Mouse (Mus musculus): ENCODE measurements around the gene Gm4952. TPM values are rescaled to one million over a fixed set of nuclear protein-coding genes. Genes with fewer than 3 reads are reported as not detected.

Gene Gm4952
- polyA plus RNA-seq, 1 experiment = not detected

DNA sequence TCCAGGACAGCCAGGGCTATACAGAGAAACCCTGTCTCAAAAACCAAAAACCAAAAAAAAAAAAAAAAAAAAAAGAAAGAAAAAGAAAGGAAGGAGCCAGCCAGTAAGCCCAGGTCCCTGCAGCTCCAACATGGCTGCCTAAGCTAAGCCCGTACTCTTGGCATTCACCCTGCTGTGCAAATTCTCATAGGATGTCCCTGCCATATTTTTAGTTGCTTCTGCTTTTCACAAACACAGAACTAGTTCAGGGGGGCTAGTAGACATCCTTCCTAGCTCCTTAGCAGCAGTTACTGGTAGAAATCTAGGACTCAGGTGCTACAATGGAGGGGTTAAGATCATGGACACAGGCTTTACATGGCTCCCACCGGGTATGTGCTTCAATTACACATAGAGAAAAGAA lies 24.3 kb upstream of the Gm4952 start:
- H3K4me1 ChIP-seq (ENCODE audit: control insufficient read depth, insufficient read depth, low read length) = no peaks in the 10 kb centered on the region
- H3K4me3 ChIP-seq (ENCODE audit: low read depth, low read length) = no peak overlapping the region
- H3K36me3 ChIP-seq (ENCODE audit: control insufficient read depth, insufficient read depth, low read length, poor library complexity, severe bottlenecking) = no peaks in the 10 kb centered on the region
- no peaks in the 10 kb centered on the region for H3K9me3 ChIP-seq (replicated peaks; ENCODE audit: control insufficient read depth, insufficient read depth, low read length, poor library complexity, severe bottlenecking)
- no peak overlapping the region for H3K27ac ChIP-seq (ENCODE audit: insufficient read depth, low read length)
- H3K27me3 ChIP-seq (ENCODE audit: control insufficient read depth, insufficient read depth, low read length, poor library complexity, severe bottlenecking) = no peaks in the 10 kb centered on the region
- H3K9ac ChIP-seq (ENCODE audit: low read depth, poor library complexity, severe bottlenecking) = no peak overlapping the region
- TF ChIP-seq EP300 (IDR thresholded peaks at IDR 0.05; ENCODE audit: insufficient read depth, low read depth, low read length) (no peak), POLR2A (IDR thresholded peaks at IDR 0.05; ENCODE audit: insufficient read depth, low read length) (no peak), CTCF (IDR thresholded peaks at IDR 0.05; ENCODE audit: low read depth, low read length) (no peak)

DNA sequence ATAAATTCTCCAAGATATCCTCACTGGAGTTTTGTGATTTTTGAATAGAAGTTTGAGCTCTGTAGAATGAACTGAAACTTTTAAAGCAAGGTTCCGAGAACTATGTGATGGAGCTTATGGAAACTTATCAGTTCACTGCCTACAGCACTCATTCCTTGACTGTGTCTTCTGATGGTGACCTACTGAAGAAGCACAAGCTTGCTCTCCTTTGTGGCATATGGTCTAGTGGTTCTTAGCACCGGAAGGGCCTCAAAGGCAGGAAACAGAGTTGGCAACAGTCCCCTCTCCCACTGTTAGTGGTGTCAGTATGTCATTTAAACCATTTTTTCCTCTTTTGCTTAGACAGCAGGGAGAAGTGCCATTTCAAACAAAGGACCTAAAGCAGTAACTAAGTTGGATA lies 23.1 kb upstream of the Gm4952 start:
- no peak overlapping the region for H3K4me3 ChIP-seq (ENCODE audit: low read depth, low read length)
- no peak overlapping the region for H3K9ac ChIP-seq (ENCODE audit: low read depth, poor library complexity, severe bottlenecking)
- no peaks in the 10 kb centered on the region for H3K36me3 ChIP-seq (ENCODE audit: control insufficient read depth, insufficient read depth, low read length, poor library complexity, severe bottlenecking)
- no peak for TF ChIP-seq EP300 (IDR thresholded peaks at IDR 0.05; ENCODE audit: insufficient read depth, low read depth, low read length)
- TF ChIP-seq POLR2A (IDR thresholded peaks at IDR 0.05; ENCODE audit: insufficient read depth, low read length) = no peak
- TF ChIP-seq CTCF (IDR thresholded peaks at IDR 0.05; ENCODE audit: low read depth, low read length) = no peak
- H3K4me1 ChIP-seq (ENCODE audit: control insufficient read depth, insufficient read depth, low read length) = no peaks in the 10 kb centered on the region
- no peaks in the 10 kb centered on the region for H3K9me3 ChIP-seq (replicated peaks; ENCODE audit: control insufficient read depth, insufficient read depth, low read length, poor library complexity, severe bottlenecking)
- H3K27me3 ChIP-seq (ENCODE audit: control insufficient read depth, insufficient read depth, low read length, poor library complexity, severe bottlenecking) = no peaks in the 10 kb centered on the region
- no peak overlapping the region for H3K27ac ChIP-seq (ENCODE audit: insufficient read depth, low read length)

DNA sequence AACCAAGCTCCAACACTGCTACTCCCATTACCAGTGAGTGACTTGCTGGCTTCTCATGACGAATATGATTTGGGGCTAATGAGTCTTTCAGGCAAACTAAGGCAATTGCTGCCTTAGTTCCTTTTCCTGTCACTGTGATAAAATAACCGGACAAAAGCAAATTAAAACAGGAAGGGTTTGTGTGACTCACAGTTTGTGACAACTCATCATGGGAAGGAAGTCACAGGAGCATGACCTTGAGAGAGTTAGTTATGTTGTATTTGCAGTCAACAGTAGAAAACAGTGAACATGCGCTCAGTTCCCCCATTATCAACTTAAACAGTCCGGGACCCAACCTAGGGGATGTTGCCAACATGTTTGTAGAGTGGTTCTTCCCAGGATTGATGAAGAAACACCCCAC lies 14.5 kb upstream of the Gm4952 start:
- Histone ChIP-seq H3K9ac (ENCODE audit: low read depth, poor library complexity, severe bottlenecking) (no peak overlapping the region), H3K36me3 (ENCODE audit: control insufficient read depth, insufficient read depth, low read length, poor library complexity, severe bottlenecking) (no peaks in the 10 kb centered on the region)
- TF ChIP-seq EP300 (IDR thresholded peaks at IDR 0.05; ENCODE audit: insufficient read depth, low read depth, low read length) (no peak), POLR2A (IDR thresholded peaks at IDR 0.05; ENCODE audit: insufficient read depth, low read length) (no peak), CTCF (IDR thresholded peaks at IDR 0.05; ENCODE audit: low read depth, low read length) (no peak)

DNA sequence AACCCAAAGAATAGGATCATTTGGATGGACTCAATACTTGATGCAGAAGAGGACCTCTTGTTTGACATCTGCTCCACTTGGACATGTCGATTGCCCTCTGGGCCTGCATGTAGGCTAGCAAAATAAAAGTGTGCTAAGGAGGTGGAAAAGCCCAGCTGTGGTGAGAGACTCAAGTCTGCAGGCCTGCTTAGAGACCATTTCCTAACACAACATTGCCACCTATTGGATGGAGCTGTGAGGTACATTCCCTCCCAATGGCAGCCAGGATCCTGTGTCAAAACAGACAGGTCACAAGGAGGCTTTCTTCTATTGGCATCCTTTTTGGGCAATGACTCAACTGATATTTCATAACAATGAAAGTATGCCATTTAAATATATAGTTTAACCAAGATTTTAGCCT lies 7.9 kb upstream of the Gm4952 start:
- TF ChIP-seq POLR2A (IDR thresholded peaks at IDR 0.05; ENCODE audit: insufficient read depth, low read length) (no peak), CTCF (IDR thresholded peaks at IDR 0.05; ENCODE audit: low read depth, low read length) (peak; percentile 60), EP300 (IDR thresholded peaks at IDR 0.05; ENCODE audit: insufficient read depth, low read depth, low read length) (no peak)
- no peak overlapping the region for H3K27ac ChIP-seq (ENCODE audit: insufficient read depth, low read length)
- no peaks in the 10 kb centered on the region for H3K9me3 ChIP-seq (replicated peaks; ENCODE audit: control insufficient read depth, insufficient read depth, low read length, poor library complexity, severe bottlenecking)
- H3K4me3 ChIP-seq (ENCODE audit: low read depth, low read length) = no peak overlapping the region
- H3K4me1 ChIP-seq (ENCODE audit: control insufficient read depth, insufficient read depth, low read length) = no peaks in the 10 kb centered on the region
- no peak overlapping the region for H3K9ac ChIP-seq (ENCODE audit: low read depth, poor library complexity, severe bottlenecking)
- H3K36me3 ChIP-seq (ENCODE audit: control insufficient read depth, insufficient read depth, low read length, poor library complexity, severe bottlenecking) = no peaks in the 10 kb centered on the region
- H3K27me3 ChIP-seq (ENCODE audit: control insufficient read depth, insufficient read depth, low read length, poor library complexity, severe bottlenecking) = no peaks in the 10 kb centered on the region; the same call in 1 of the 2 replicates

More for the DNA sequence above, 14.5 kb upstream of the Gm4952 start:
- Histone ChIP-seq H3K27me3 (ENCODE audit: control insufficient read depth, insufficient read depth, low read length, poor library complexity, severe bottlenecking) (no peaks in the 10 kb centered on the region), H3K4me1 (ENCODE audit: control insufficient read depth, insufficient read depth, low read length) (no peaks in the 10 kb centered on the region), H3K27ac (ENCODE audit: insufficient read depth, low read length) (no peak overlapping the region), H3K9me3 (replicated peaks; ENCODE audit: control insufficient read depth, insufficient read depth, low read length, poor library complexity, severe bottlenecking) (no peaks in the 10 kb centered on the region), H3K4me3 (ENCODE audit: low read depth, low read length) (no peak overlapping the region)

DNA sequence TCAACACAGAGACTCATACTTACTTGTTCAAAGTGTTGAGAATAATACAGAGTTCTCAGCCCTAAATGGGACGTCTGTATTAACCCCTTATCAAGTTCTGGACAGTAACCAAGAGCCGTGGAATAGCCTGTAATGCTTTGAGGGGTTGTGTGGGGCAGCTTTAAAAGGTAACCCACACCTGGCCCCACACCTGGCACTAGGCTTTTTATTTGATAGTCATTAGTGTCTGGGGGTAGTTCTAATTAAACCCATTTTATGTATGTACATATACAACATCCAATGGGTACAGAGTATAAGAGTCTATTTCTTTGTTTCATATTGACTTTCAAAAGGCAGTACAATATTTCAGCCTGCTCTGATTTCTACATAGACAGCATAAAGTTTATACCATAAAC lies 4.6 kb upstream of the Gm4952 start:
- H3K27ac ChIP-seq (ENCODE audit: insufficient read depth, low read length) = no peak overlapping the region
- no peaks in the 10 kb centered on the region for H3K4me1 ChIP-seq (ENCODE audit: control insufficient read depth, insufficient read depth, low read length)
- H3K9ac ChIP-seq (ENCODE audit: low read depth, poor library complexity, severe bottlenecking) = no peak overlapping the region
- H3K36me3 ChIP-seq (ENCODE audit: control insufficient read depth, insufficient read depth, low read length, poor library complexity, severe bottlenecking) = no peaks in the 10 kb centered on the region
- no peak for TF ChIP-seq POLR2A (IDR thresholded peaks at IDR 0.05; ENCODE audit: insufficient read depth, low read length)
- no peak for TF ChIP-seq EP300 (IDR thresholded peaks at IDR 0.05; ENCODE audit: insufficient read depth, low read depth, low read length)
- no peak for TF ChIP-seq CTCF (IDR thresholded peaks at IDR 0.05; ENCODE audit: low read depth, low read length)
- no peaks in the 10 kb centered on the region; the same call in 1 of the 2 replicates for H3K27me3 ChIP-seq (ENCODE audit: control insufficient read depth, insufficient read depth, low read length, poor library complexity, severe bottlenecking)
- H3K9me3 ChIP-seq (replicated peaks; ENCODE audit: control insufficient read depth, insufficient read depth, low read length, poor library complexity, severe bottlenecking) = no peaks in the 10 kb centered on the region
- H3K4me3 ChIP-seq (ENCODE audit: low read depth, low read length) = no peak overlapping the region

DNA sequence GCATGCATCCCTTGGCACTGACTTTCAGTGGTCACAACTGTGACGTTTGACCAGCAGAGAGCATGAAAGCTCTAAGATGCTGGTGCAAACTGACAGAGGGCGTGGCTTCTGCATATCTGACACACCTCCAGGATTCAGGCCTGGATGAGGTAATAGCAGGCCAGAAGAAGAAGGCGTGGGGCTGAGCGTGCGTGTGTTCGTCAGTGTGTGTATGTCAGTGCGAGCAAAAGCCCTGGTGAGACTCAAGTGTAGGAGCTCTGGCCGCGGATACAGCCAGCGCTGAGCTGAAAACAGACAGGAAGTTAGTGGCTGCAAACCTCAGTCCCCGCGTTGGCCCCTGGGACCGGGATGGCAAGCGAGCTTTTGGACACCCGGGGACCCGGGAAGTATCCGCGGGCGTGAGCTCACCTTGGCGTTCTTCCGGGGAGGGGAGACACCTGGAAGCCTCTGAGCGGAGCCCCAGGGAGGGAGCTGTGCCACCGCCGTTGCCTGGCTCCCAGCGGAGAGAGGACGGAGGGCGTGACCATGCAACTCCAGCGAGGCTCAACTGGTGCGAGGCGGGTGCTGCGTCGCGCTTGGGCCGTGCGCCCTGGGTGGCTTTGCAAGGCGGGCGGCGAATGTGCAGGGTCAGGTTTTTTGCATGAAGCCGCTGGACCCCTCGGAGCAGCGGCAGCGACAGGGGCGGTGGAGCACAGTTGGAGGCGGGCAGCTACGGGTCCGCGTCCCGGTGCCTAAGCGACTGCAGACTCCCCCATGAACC lies 4.1 kb upstream of the Gm4952 start:
- Histone ChIP-seq H3K4me3 (ENCODE audit: low read depth, low read length) (peak overlapping the region; percentile 67), H3K4me1 (ENCODE audit: control insufficient read depth, insufficient read depth, low read length) (no peaks in the 10 kb centered on the region), H3K9ac (ENCODE audit: low read depth, poor library complexity, severe bottlenecking) (peak overlapping the region; percentile 10; the same call in 1 of the 2 replicates), H3K27ac (ENCODE audit: insufficient read depth, low read length) (no peak overlapping the region), H3K9me3 (replicated peaks; ENCODE audit: control insufficient read depth, insufficient read depth, low read length, poor library complexity, severe bottlenecking) (no peaks in the 10 kb centered on the region), H3K36me3 (ENCODE audit: control insufficient read depth, insufficient read depth, low read length, poor library complexity, severe bottlenecking) (no peaks in the 10 kb centered on the region), H3K27me3 (ENCODE audit: control insufficient read depth, insufficient read depth, low read length, poor library complexity, severe bottlenecking) (no peaks in the 10 kb centered on the region; the same call in 1 of the 2 replicates)
- TF ChIP-seq CTCF (IDR thresholded peaks at IDR 0.05; ENCODE audit: low read depth, low read length) (peak; percentile 36), POLR2A (IDR thresholded peaks at IDR 0.05; ENCODE audit: insufficient read depth, low read length) (no peak)
